Comparison of ENCODE assay signal across 13 mouse cellular contexts in genomic region chr3:121526096-121527093, GRCm38 (mm10). TPM values are rescaled to one million over a fixed set of nuclear protein-coding genes. Genes with fewer than 3 reads are reported as not detected.
A peak's percentile ranks its signal among the peaks of the same experiment; 100 is the strongest.
DNase-seq lines count a peak whose midpoint lies in the region; ATAC-seq and TF ChIP-seq lines count a peak whose summit lies in the region.
"Had no signal": no experiment of that assay in that cellular context is flagged by ENCODE, and none has a peak within 500 bp of the region (broad histone marks: within the 10 kb centered on the region; RNA-seq: fewer than 3 reads in every experiment).

No protein-coding gene starts in this region.

- no peaks in the 10 kb centered on the region for H3K79me2 ChIP-seq in heart, adult 2 months (replicated peaks; ENCODE audit: control insufficient read depth, insufficient read depth, low read length)

- no peak for TF ChIP-seq POLR2A in heart, adult 2 months (IDR thresholded peaks at IDR 0.05; ENCODE audit: insufficient read depth, low read depth, low read length)

- H3K4me1 ChIP-seq in heart, adult 2 months (ENCODE audit: control insufficient read depth, insufficient read depth, low read length): peaks cover 1% of the 10 kb centered on the region; the same call in 1 of the 2 replicates

- no peak overlapping the region for H3K27ac ChIP-seq in heart, adult 2 months
- H3K27ac ChIP-seq: hindbrain, embryonic 13.5 days; liver, embryonic 12.5 days had no signal

- 55% methylated on average over 17 of the region's 17 CpGs for WGBS in heart, adult 2 months

- TF ChIP-seq EP300 in heart, adult 2 months (IDR thresholded peaks at IDR 0.05; ENCODE audit: insufficient read depth, low read depth, low read length): no peak

- no peak overlapping the region for H3K4me3 ChIP-seq in heart, adult 2 months
- H3K4me3 ChIP-seq: hindbrain, embryonic 13.5 days; liver, embryonic 12.5 days had no signal

- intact Hi-C loops in heart, postnatal 14 days (cut with DNase I): no loop called here
- intact Hi-C loops in heart, adult 2 months (cut with DNase I): no loop called here

- no peaks in the 10 kb centered on the region for H3K27me3 ChIP-seq in heart, adult 2 months (ENCODE audit: control insufficient read depth, insufficient read depth, low read length)
- H3K27me3 ChIP-seq: CH12.LX had no signal

- no peak for TF ChIP-seq CTCF in heart, adult 2 months (IDR thresholded peaks at IDR 0.05)

- no peaks in the 10 kb centered on the region for H3K36me3 ChIP-seq in heart, adult 2 months (ENCODE audit: control insufficient read depth, insufficient read depth, low read length)
- H3K36me3 ChIP-seq: hindbrain, embryonic 13.5 days; liver, embryonic 12.5 days had no signal

- ATAC-seq in granulocyte monocyte progenitor cell, adult 5-6 weeks (replicated peaks; ENCODE audit: poor library complexity, severe bottlenecking): peak; percentile 23; the same call in 1 of the 2 replicates
- ATAC-seq: liver, embryonic 12.5 days had no signal

- peak; percentile 9 to 25 for DNase-seq in heart, postnatal 14 days
- DNase-seq in heart, adult 2 months: no peak
- DNase-seq in 3134 (ENCODE audit: extremely low read depth, insufficient read length, low spot score): peak; percentile 30
- peak; percentile 12 for DNase-seq in Muller cell, postnatal 12 days (ENCODE audit: inconsistent ontology term)
- DNase-seq in gastrocnemius, adult 18-20 months (ENCODE audit: low spot score): no peak
- DNase-seq in left cerebral cortex, adult 8-10 months (ENCODE audit: low spot score in 2 of 2): no peak
- DNase-seq: cerebellum, postnatal 36 days; kidney, adult 9 months; thymus, postnatal 4 days had no signal

- no peak overlapping the region for H3K9ac ChIP-seq in heart, adult 2 months (ENCODE audit: low read depth, low read length)
- H3K9ac ChIP-seq: hindbrain, embryonic 13.5 days; liver, embryonic 12.5 days had no signal

RNA-seq across cellular contexts. Expression of gene Slc44a3, which starts 5.8 kb away (rescaled TPM):
- under 1 TPM; 0.10 to 0.24 TPM for total RNA-seq in heart, postnatal 14 days (2021)
- total RNA-seq in heart, adult 2 months (2021): not detected
- polyA plus RNA-seq in heart, adult 2 months (2012; rRNA removed): 0.38 and 1.1 TPM in 2 replicates
- not detected in 2 replicates for total RNA-seq in granulocyte monocyte progenitor cell, adult 5-6 weeks (2014; fragmentation: Nextera tagmentation)
- total RNA-seq in granulocyte monocyte progenitor cell, adult 5-6 weeks (2017): not detected in 2 replicates
- total RNA-seq in gastrocnemius, adult 18-20 months (2021): not detected
- total RNA-seq in left cerebral cortex, adult 8-10 months (2022): under 1 TPM in 2 of 4 experiments, not detected in 2; 0.19 to 0.41 TPM
- total RNA-seq: CH12.LX had no signal

Comparison
In these comparisons a context has a peak if more than half of its experiments do, and no peak if none do; other contexts are left out.
1. DNase-seq: peak in heart, postnatal 14 days (2 of 2), 3134 (single experiment) and Muller cell, postnatal 12 days (single experiment); none in heart, adult 2 months (0 of 2), gastrocnemius, adult 18-20 months (single experiment) and left cerebral cortex, adult 8-10 months (0 of 2).